Mouse (Mus musculus): ENCODE data around the gene Rd3.

Rd3 gene

GRCm38 (mm10) chr1:191963948-191964772, 13.0 kb upstream of the Rd3 start:
- DNase-seq, result peak; percentile 85 to 87

GRCm38 (mm10) chr1:191964773-191965481, 12.2 kb upstream of the Rd3 start:
- DNase-seq, result peak; percentile 76 to 81

- no peak for DNase-seq
Measured at GRCm38 (mm10) chr1:191969939-191970338, 7.2 kb upstream of the Rd3 start.

GRCm38 (mm10) chr1:191974509-191975405, 2.4 kb upstream of the Rd3 start:
- no peak for DNase-seq

- DNase-seq, result peak in 1 of 2 experiments; percentile 16
Measured at GRCm38 (mm10) chr1:191981426-191982102, 4.4 kb downstream of the Rd3 start.

GRCm38 (mm10) chr1:191986674-191987480, 9.7 kb downstream of the Rd3 start:
- no peak for DNase-seq

- DNase-seq, result no peak
Measured at GRCm38 (mm10) chr1:191987481-191987769, 10.3 kb downstream of the Rd3 start.

GRCm38 (mm10) chr1:191988646-191989045, 11.5 kb downstream of the Rd3 start:
- no peak for DNase-seq

- no peak for DNase-seq
Measured at GRCm38 (mm10) chr1:191989060-191989459, 11.9 kb downstream of the Rd3 start.

- peak; percentile 96 to 97 for DNase-seq
Measured at GRCm38 (mm10) chr1:191989994-191990393, 12.8 kb downstream of the Rd3 start.

- peak in 1 of 2 experiments; percentile 59 for DNase-seq
Measured at GRCm38 (mm10) chr1:191992040-191992780, 15.0 kb downstream of the Rd3 start.

GRCm38 (mm10) chr1:191994476-191994875, 17.3 kb downstream of the Rd3 start:
- DNase-seq, result no peak

- DNase-seq, result peak; percentile 51 to 65
Measured at GRCm38 (mm10) chr1:191995488-191995887, 18.3 kb downstream of the Rd3 start.

- no peak for DNase-seq
Measured at GRCm38 (mm10) chr1:191995916-191996315, 18.7 kb downstream of the Rd3 start.

GRCm38 (mm10) chr1:191996621-191997185, 19.5 kb downstream of the Rd3 start:
- DNase-seq, result no peak

- DNase-seq, result no peak
Measured at GRCm38 (mm10) chr1:191999022-191999421, 21.9 kb downstream of the Rd3 start.
